Mouse (Mus musculus) limb, embryonic 11.5 days (tissue): Measurements from ENCODE around the gene Olfr1288. TPM values are rescaled to one million over a fixed set of nuclear protein-coding genes. Genes with fewer than 3 reads are reported as not detected.

Experiments
- polyA plus RNA-seq: library from polyadenylated mRNA; unstranded; fragments of >200 nt; fragmentation: Nextera tagmentation; extraction: Ambion mirVana; gene quantifications from 2 replicates; pipeline ENCODE4 v1.2.1, GENCODE M21; 2014

Gene Olfr1288
- polyA plus RNA-seq, 1 experiment from 2014 or later, result not detected

Other genes starting within 250 kb of the Olfr1288 start
- not detected in 2 replicates for gene 4930430A15Rik, start 244.5 kb upstream of the Olfr1288 start, polyA plus RNA-seq
- gene Olfr1275, start 238.8 kb upstream of the Olfr1288 start, polyA plus RNA-seq, result not detected in 2 replicates
- gene Olfr1276, start 219.6 kb upstream of the Olfr1288 start, polyA plus RNA-seq, result not detected in 2 replicates
- gene Olfr1277, start 200.0 kb upstream of the Olfr1288 start, polyA plus RNA-seq, result not detected in 2 replicates
- gene Olfr1278, start 184.0 kb upstream of the Olfr1288 start, polyA plus RNA-seq, result not detected in 2 replicates
- gene Olfr1279, start 173.5 kb upstream of the Olfr1288 start, polyA plus RNA-seq, result not detected in 2 replicates
- not detected in 2 replicates for gene Olfr1280, start 160.1 kb upstream of the Olfr1288 start, polyA plus RNA-seq
- gene Olfr1281, start 147.6 kb upstream of the Olfr1288 start, polyA plus RNA-seq, result not detected in 2 replicates
- not detected in 2 replicates for gene Olfr1282, start 138.0 kb upstream of the Olfr1288 start, polyA plus RNA-seq
- gene Olfr1283, start 107.3 kb upstream of the Olfr1288 start, polyA plus RNA-seq, result not detected in 2 replicates
- gene Olfr1284, start 98.6 kb upstream of the Olfr1288 start, polyA plus RNA-seq, result not detected in 2 replicates
- not detected in 2 replicates for gene Olfr1286, start 51.0 kb upstream of the Olfr1288 start, polyA plus RNA-seq
- not detected in 2 replicates for gene Olfr1287, start 25.0 kb upstream of the Olfr1288 start, polyA plus RNA-seq
- gene Olfr1289, start 6.7 kb downstream of the Olfr1288 start, polyA plus RNA-seq, result not detected in 2 replicates
- not detected in 2 replicates for gene Olfr1290, start 19.7 kb downstream of the Olfr1288 start, polyA plus RNA-seq
- not detected in 2 replicates for gene Olfr1291-ps1, start 23.1 kb downstream of the Olfr1288 start, polyA plus RNA-seq
- not detected in 2 replicates for gene Olfr1293-ps, start 51.1 kb downstream of the Olfr1288 start, polyA plus RNA-seq
- not detected in 2 replicates for gene Olfr1294, start 66.2 kb downstream of the Olfr1288 start, polyA plus RNA-seq
- not detected in 2 replicates for gene Olfr1295, start 95.6 kb downstream of the Olfr1288 start, polyA plus RNA-seq
- not detected in 2 replicates for gene Olfr1297, start 152.4 kb downstream of the Olfr1288 start, polyA plus RNA-seq
- not detected in 2 replicates for gene Olfr1298, start 175.1 kb downstream of the Olfr1288 start, polyA plus RNA-seq
- gene Olfr1299, start 187.3 kb downstream of the Olfr1288 start, polyA plus RNA-seq, result not detected in 2 replicates